Mouse (Mus musculus): ENCODE results near the gene Piga.

Gene Piga

GRCm38 (mm10) chrX:164431541-164431940 lies 12.0 kb downstream of the Piga start:
- no peak for DNase-seq (ENCODE audit: low read depth in 1 of 2, low spot score in 2 of 2)

- no peak for DNase-seq (ENCODE audit: low read depth in 1 of 2, low spot score in 2 of 2)
Measured at GRCm38 (mm10) chrX:164432682-164433081, 13.1 kb downstream of the Piga start.

GRCm38 (mm10) chrX:164436709-164437108 lies 17.1 kb downstream of the Piga start, which contains the start of gene Asb11:
TSS of gene Asb11 (plus strand) at chrX:164436994.
- DNase-seq (ENCODE audit: low read depth in 1 of 2, low spot score in 2 of 2): no peak

- DNase-seq (ENCODE audit: low read depth in 1 of 2, low spot score in 2 of 2): no peak
Measured at GRCm38 (mm10) chrX:164439462-164439861, 19.9 kb downstream of the Piga start.

GRCm38 (mm10) chrX:164440140-164440539 lies 20.6 kb downstream of the Piga start:
- DNase-seq (ENCODE audit: low read depth in 1 of 2, low spot score in 2 of 2): no peak

- no peak for DNase-seq (ENCODE audit: low read depth in 1 of 2, low spot score in 2 of 2)
Measured at GRCm38 (mm10) chrX:164440703-164441102, 21.1 kb downstream of the Piga start.

GRCm38 (mm10) chrX:164441306-164441705 lies 21.7 kb downstream of the Piga start:
- DNase-seq (ENCODE audit: low read depth in 1 of 2, low spot score in 2 of 2): no peak

- no peak for DNase-seq (ENCODE audit: low read depth in 1 of 2, low spot score in 2 of 2)
Measured at GRCm38 (mm10) chrX:164445601-164446000, 26.0 kb downstream of the Piga start.

GRCm38 (mm10) chrX:164446106-164446551 lies 26.5 kb downstream of the Piga start:
- DNase-seq (ENCODE audit: low read depth in 1 of 2, low spot score in 2 of 2): no peak

- no peak for DNase-seq (ENCODE audit: low read depth in 1 of 2, low spot score in 2 of 2)
Measured at GRCm38 (mm10) chrX:164446835-164447681, 27.5 kb downstream of the Piga start.

GRCm38 (mm10) chrX:164447682-164448071 lies 28.1 kb downstream of the Piga start:
- no peak for DNase-seq (ENCODE audit: low read depth in 1 of 2, low spot score in 2 of 2)

GRCm38 (mm10) chrX:164449201-164449600 lies 29.6 kb downstream of the Piga start:
- DNase-seq (ENCODE audit: low read depth in 1 of 2, low spot score in 2 of 2): no peak

GRCm38 (mm10) chrX:164459205-164459878 lies 39.8 kb downstream of the Piga start:
- no peak for DNase-seq (ENCODE audit: low read depth in 1 of 2, low spot score in 2 of 2)

Data from monocyte, adult 2 months (primary cell).